Mouse (Mus musculus) neural tube, embryonic 15.5 days (tissue): ENCODE results near the gene Pcnx2. TPM values are rescaled to one million over a fixed set of nuclear protein-coding genes. Genes with fewer than 3 reads are reported as not detected.

ENCODE experiments used
- ATAC-seq: fragments of 200-750 bp; cut with Nextera tagmentation; 2 replicates; pipeline ENCODE4 v1.8.0; 2017; ENCODE audit warnings: mild to moderate bottlenecking, moderate TSS enrichment, moderate library complexity; ENCODE audit not compliant: low FRiP score
- H3K27ac ChIP-seq: fragments of 300-500 bp; sonication (generic); replicated peaks from 2 replicates; pipeline ENCODE4 v1.5.1; 2015; ENCODE audit warnings: mild to moderate bottlenecking, inconsistent platforms
- H3K27me3 ChIP-seq: fragments of 300-500 bp; sonication (generic); replicated peaks from 2 replicates; pipeline ENCODE4 v1.6.1; 2015; ENCODE audit warnings: inconsistent platforms
- H3K36me3 ChIP-seq: fragments of 300-500 bp; sonication (generic); 2 replicates; pipeline ENCODE4 v1.6.1; 2015; ENCODE audit warnings: inconsistent platforms
- H3K4me1 ChIP-seq: fragments of 300-500 bp; sonication (generic); 2 replicates; pipeline ENCODE4 v1.6.1; 2015; ENCODE audit warnings: inconsistent platforms
- H3K4me2 ChIP-seq: fragments of 300-500 bp; sonication (generic); 2 replicates; pipeline ENCODE4 v1.6.1; 2015; ENCODE audit warnings: inconsistent platforms, mild to moderate bottlenecking, moderate library complexity
- H3K4me3 ChIP-seq: fragments of 300-500 bp; sonication (generic); replicated peaks from 2 replicates; pipeline ENCODE4 v1.5.1; 2015; ENCODE audit warnings: mild to moderate bottlenecking, inconsistent platforms
- H3K9ac ChIP-seq: fragments of 300-500 bp; sonication (generic); replicated peaks from 2 replicates; pipeline ENCODE4 v1.6.1; 2015; ENCODE audit warnings: mild to moderate bottlenecking, inconsistent platforms
- H3K9me3 ChIP-seq: fragments of 300-500 bp; sonication (generic); replicated peaks from 2 replicates; pipeline ENCODE4 v1.6.1; 2016; ENCODE audit warnings: inconsistent platforms
- WGBS: fragments of 180-500 bp; shearing (Covaris S2); methylation state at CpG from one replicate; pipeline ENCODE4 v1.1.7; 2015; ENCODE audit warnings: mixed read lengths; 5-methylcytosine and 5-hydroxymethylcytosine counted together
- polyA plus RNA-seq: library from polyadenylated mRNA; unstranded; fragments of >200 nt; fragmentation: Nextera tagmentation; extraction: Ambion mirVana; gene quantifications from 2 replicates; pipeline ENCODE4 v1.2.1, GENCODE M21; 2015

Gene Pcnx2
- polyA plus RNA-seq, 1 experiment from 2014 or later: 4.8 TPM

- peaks cover 4% of the 10 kb centered on the region; the same call in 1 of the 2 replicates for H3K27me3 ChIP-seq
- no peak overlapping the region for H3K9ac ChIP-seq
- ATAC-seq: no peak
- H3K4me1 ChIP-seq: peaks cover 17% of the 10 kb centered on the region
- H3K4me3 ChIP-seq: no peak overlapping the region
- peaks cover 24% of the 10 kb centered on the region for H3K36me3 ChIP-seq
- no peaks in the 10 kb centered on the region for H3K9me3 ChIP-seq
- 89% methylated on average over 5 of the region's 5 CpGs for WGBS
- no peak overlapping the region for H3K27ac ChIP-seq
- no peak overlapping the region for H3K4me2 ChIP-seq
Observed at GRCm38 (mm10) chr8:125816742-125817141, 81.4 kb downstream of the Pcnx2 start.

- WGBS: 84% methylated on average over 6 of the region's 6 CpGs
- Histone ChIP-seq H3K27me3 (no peaks in the 10 kb centered on the region), H3K4me1 (peaks cover 11% of the 10 kb centered on the region; the same call in 1 of the 2 replicates), H3K9me3 (no peaks in the 10 kb centered on the region), H3K4me2 (no peak overlapping the region), H3K4me3 (no peak overlapping the region), H3K36me3 (peaks cover 9% of the 10 kb centered on the region), H3K27ac (0 out of 2 replicates have a peak overlapping the region, but pooled peaks have one; percentile 33), H3K9ac (no peak overlapping the region)
- ATAC-seq: no peak
Observed at GRCm38 (mm10) chr8:125808826-125809225, 89.3 kb downstream of the Pcnx2 start.

GRCm38 (mm10) chr8:125807905-125808310, 90.2 kb downstream of the Pcnx2 start:
- no peak overlapping the region for H3K4me3 ChIP-seq
- H3K4me2 ChIP-seq: no peak overlapping the region
- no peak for ATAC-seq
- WGBS: 89% methylated on average over 12 of the region's 12 CpGs
- peaks cover 9% of the 10 kb centered on the region for H3K36me3 ChIP-seq
- H3K27ac ChIP-seq: no peak overlapping the region
- H3K9me3 ChIP-seq: no peaks in the 10 kb centered on the region
- peaks cover 11% of the 10 kb centered on the region; the same call in 1 of the 2 replicates for H3K4me1 ChIP-seq
- H3K27me3 ChIP-seq: no peaks in the 10 kb centered on the region
- no peak overlapping the region for H3K9ac ChIP-seq

GRCm38 (mm10) chr8:125806459-125806858, 91.7 kb downstream of the Pcnx2 start:
- no peaks in the 10 kb centered on the region for H3K27me3 ChIP-seq
- H3K27ac ChIP-seq: no peak overlapping the region
- WGBS: 84% methylated on average over 12 of the region's 12 CpGs
- H3K4me3 ChIP-seq: no peak overlapping the region
- no peak for ATAC-seq
- H3K4me1 ChIP-seq: peaks cover 11% of the 10 kb centered on the region; the same call in 1 of the 2 replicates
- no peak overlapping the region for H3K4me2 ChIP-seq
- peaks cover 12% of the 10 kb centered on the region for H3K36me3 ChIP-seq
- no peaks in the 10 kb centered on the region for H3K9me3 ChIP-seq
- no peak overlapping the region for H3K9ac ChIP-seq

GRCm38 (mm10) chr8:125796970-125797369, 101.1 kb downstream of the Pcnx2 start:
- H3K4me3 ChIP-seq: no peak overlapping the region
- ATAC-seq: no peak
- H3K27ac ChIP-seq: no peak overlapping the region

GRCm38 (mm10) chr8:125795341-125795740, 102.8 kb downstream of the Pcnx2 start:
- ATAC-seq: no peak
- Histone ChIP-seq H3K9me3 (no peaks in the 10 kb centered on the region), H3K27ac (no peak overlapping the region), H3K27me3 (no peaks in the 10 kb centered on the region), H3K4me1 (no peaks in the 10 kb centered on the region), H3K4me3 (no peak overlapping the region), H3K36me3 (no peaks in the 10 kb centered on the region), H3K9ac (no peak overlapping the region), H3K4me2 (no peak overlapping the region)
- 64% methylated on average over 2 of the region's 2 CpGs for WGBS

More at GRCm38 (mm10) chr8:125796970-125797369, 101.1 kb downstream of the Pcnx2 start:
- Histone ChIP-seq H3K9me3 (no peaks in the 10 kb centered on the region), H3K4me1 (no peaks in the 10 kb centered on the region), H3K27me3 (no peaks in the 10 kb centered on the region), H3K4me2 (no peak overlapping the region), H3K36me3 (peaks cover 4% of the 10 kb centered on the region), H3K9ac (no peak overlapping the region)
- WGBS: 89% methylated on average over 2 of the region's 2 CpGs

- H3K4me1 ChIP-seq: no peaks in the 10 kb centered on the region
- H3K27me3 ChIP-seq: no peaks in the 10 kb centered on the region
- no peak for ATAC-seq
- no peak overlapping the region for H3K27ac ChIP-seq
- no peaks in the 10 kb centered on the region for H3K9me3 ChIP-seq
- WGBS: 84% methylated on average over 9 of the region's 9 CpGs
- H3K4me2 ChIP-seq: no peak overlapping the region
- no peak overlapping the region for H3K4me3 ChIP-seq
- no peak overlapping the region for H3K9ac ChIP-seq
- H3K36me3 ChIP-seq: no peaks in the 10 kb centered on the region
Observed at GRCm38 (mm10) chr8:125792816-125793455, 105.2 kb downstream of the Pcnx2 start.

GRCm38 (mm10) chr8:125786886-125787285, 111.2 kb downstream of the Pcnx2 start:
- no peaks in the 10 kb centered on the region for H3K9me3 ChIP-seq
- no peaks in the 10 kb centered on the region for H3K27me3 ChIP-seq
- 0 out of 2 replicates have a peak, but pooled peaks cover 3% of the 10 kb centered on the region for H3K36me3 ChIP-seq
- no peak overlapping the region for H3K4me2 ChIP-seq
- no peak overlapping the region for H3K4me3 ChIP-seq
- ATAC-seq: no peak
- H3K4me1 ChIP-seq: no peaks in the 10 kb centered on the region
- H3K9ac ChIP-seq: no peak overlapping the region
- 81% methylated on average over 7 of the region's 7 CpGs for WGBS
- H3K27ac ChIP-seq: no peak overlapping the region

- H3K9ac ChIP-seq: no peak overlapping the region
- H3K4me3 ChIP-seq: no peak overlapping the region
- H3K4me2 ChIP-seq: no peak overlapping the region
- no peaks in the 10 kb centered on the region for H3K4me1 ChIP-seq
- no peaks in the 10 kb centered on the region for H3K27me3 ChIP-seq
- no peaks in the 10 kb centered on the region for H3K9me3 ChIP-seq
- no peak for ATAC-seq
- 0 out of 2 replicates have a peak, but pooled peaks cover 3% of the 10 kb centered on the region for H3K36me3 ChIP-seq
- H3K27ac ChIP-seq: no peak overlapping the region
- WGBS: 66% methylated on average over 3 of the region's 3 CpGs
Observed at GRCm38 (mm10) chr8:125782161-125782560, 116.0 kb downstream of the Pcnx2 start.

GRCm38 (mm10) chr8:125779656-125780055, 118.5 kb downstream of the Pcnx2 start:
- H3K4me1 ChIP-seq: no peaks in the 10 kb centered on the region
- H3K9me3 ChIP-seq: no peaks in the 10 kb centered on the region
- H3K27me3 ChIP-seq: no peaks in the 10 kb centered on the region
- no peak overlapping the region for H3K27ac ChIP-seq
- WGBS: 66% methylated on average over 8 of the region's 8 CpGs
- peaks cover 2% of the 10 kb centered on the region; the same call in 1 of the 2 replicates for H3K36me3 ChIP-seq
- H3K9ac ChIP-seq: no peak overlapping the region
- no peak overlapping the region for H3K4me3 ChIP-seq
- no peak overlapping the region for H3K4me2 ChIP-seq
- no peak for ATAC-seq

- WGBS: 91% methylated on average over 5 of the region's 5 CpGs
- Histone ChIP-seq H3K4me2 (no peak overlapping the region), H3K9me3 (no peaks in the 10 kb centered on the region), H3K9ac (no peak overlapping the region), H3K4me1 (no peaks in the 10 kb centered on the region), H3K27ac (no peak overlapping the region), H3K27me3 (no peaks in the 10 kb centered on the region), H3K4me3 (no peak overlapping the region), H3K36me3 (peaks cover 2% of the 10 kb centered on the region; the same call in 1 of the 2 replicates)
- ATAC-seq: no peak
Observed at GRCm38 (mm10) chr8:125778919-125779318, 119.2 kb downstream of the Pcnx2 start.

- H3K36me3 ChIP-seq: peaks cover 9% of the 10 kb centered on the region; the same call in 1 of the 2 replicates
- H3K4me2 ChIP-seq: no peak overlapping the region
- ATAC-seq: no peak
- no peak overlapping the region for H3K27ac ChIP-seq
- no peak overlapping the region for H3K9ac ChIP-seq
- no peak overlapping the region for H3K4me3 ChIP-seq
- WGBS: 76% methylated on average over 12 of the region's 12 CpGs
- H3K9me3 ChIP-seq: no peaks in the 10 kb centered on the region
- H3K4me1 ChIP-seq: no peaks in the 10 kb centered on the region
- H3K27me3 ChIP-seq: no peaks in the 10 kb centered on the region
Observed at GRCm38 (mm10) chr8:125777478-125778164, 120.5 kb downstream of the Pcnx2 start.
